Mouse (Mus musculus) G1E (cell line): ENCODE measurements around the gene Gja4.

Experiments used
- CTCF ChIP-seq: IDR thresholded peaks from 2 replicates; pipeline ENCODE4 v1.5.1; 2012; ENCODE audit warnings: low read depth, low read length, inconsistent platforms, mixed read lengths
- GATA1 ChIP-seq: IDR thresholded peaks from 2 replicates; pipeline ENCODE4 v1.6.1; 2012; ENCODE audit warnings: borderline replicate concordance, low read length, inconsistent platforms, mixed read lengths
- POLR2AphosphoS5 ChIP-seq: IDR thresholded peaks from 2 replicates; pipeline ENCODE4 v1.6.1; 2012; ENCODE audit warnings: low read depth, low read length, inconsistent platforms; ENCODE audit not compliant: insufficient replicate concordance

DNA sequence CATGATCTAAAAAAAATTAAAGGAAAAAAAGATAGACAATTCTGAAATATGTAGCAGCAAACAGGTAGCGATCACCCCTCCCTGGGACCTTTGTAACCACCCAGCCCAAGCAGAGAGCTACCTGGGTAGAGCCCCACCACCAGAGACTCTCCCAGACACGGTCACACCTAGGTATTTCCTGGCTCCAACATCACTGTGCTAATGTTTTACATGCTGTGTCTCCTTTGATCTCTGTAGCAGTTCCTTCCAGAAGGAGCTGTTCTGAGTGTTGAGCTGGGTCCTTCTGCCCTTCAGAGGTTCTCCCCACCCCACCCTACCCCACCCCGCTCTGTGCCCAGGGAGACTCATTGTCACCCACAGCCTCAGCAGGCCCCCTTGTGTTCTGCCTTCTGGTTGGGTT lies 9.8 kb upstream of the Gja4 start:
- TF ChIP-seq CTCF = no peak
- TF ChIP-seq POLR2AphosphoS5 = no peak
- no peak for TF ChIP-seq GATA1
